Mouse (Mus musculus): ENCODE data around the gene Bcas1. TPM values are rescaled to one million over a fixed set of nuclear protein-coding genes. Genes with fewer than 3 reads are reported as not detected.

Bcas1 gene
- polyA plus RNA-seq, 1 experiment = 2.9 TPM

GRCm38 (mm10) chr2:170450933-170451332, 23.3 kb upstream of the Bcas1 start:
- no peak for TF ChIP-seq EP300 (IDR thresholded peaks at IDR 0.05; ENCODE audit: insufficient read depth, low read depth, low read length)
- TF ChIP-seq CTCF (IDR thresholded peaks at IDR 0.05; ENCODE audit: low read depth, low read length) = peak; percentile 81
- TF ChIP-seq POLR2A (IDR thresholded peaks at IDR 0.05; ENCODE audit: insufficient read depth, low read length) = no peak
- no peak overlapping the region for H3K9ac ChIP-seq (ENCODE audit: low read depth, poor library complexity, severe bottlenecking)
- H3K27me3 ChIP-seq (ENCODE audit: control insufficient read depth, insufficient read depth, low read length, poor library complexity, severe bottlenecking) = no peaks in the 10 kb centered on the region
- H3K27ac ChIP-seq (ENCODE audit: insufficient read depth, low read length) = no peak overlapping the region
- H3K4me1 ChIP-seq (ENCODE audit: control insufficient read depth, insufficient read depth, low read length) = no peaks in the 10 kb centered on the region
- H3K4me3 ChIP-seq (ENCODE audit: low read depth, low read length) = no peak overlapping the region
- no peaks in the 10 kb centered on the region for H3K36me3 ChIP-seq (ENCODE audit: control insufficient read depth, insufficient read depth, low read length, poor library complexity, severe bottlenecking)
- H3K9me3 ChIP-seq (replicated peaks; ENCODE audit: control insufficient read depth, insufficient read depth, low read length, poor library complexity, severe bottlenecking) = no peaks in the 10 kb centered on the region

GRCm38 (mm10) chr2:170447651-170448050, 20.0 kb upstream of the Bcas1 start:
- H3K27me3 ChIP-seq (ENCODE audit: control insufficient read depth, insufficient read depth, low read length, poor library complexity, severe bottlenecking) = no peaks in the 10 kb centered on the region
- TF ChIP-seq EP300 (IDR thresholded peaks at IDR 0.05; ENCODE audit: insufficient read depth, low read depth, low read length) (no peak), CTCF (IDR thresholded peaks at IDR 0.05; ENCODE audit: low read depth, low read length) (no peak), POLR2A (IDR thresholded peaks at IDR 0.05; ENCODE audit: insufficient read depth, low read length) (no peak)
- H3K9me3 ChIP-seq (replicated peaks; ENCODE audit: control insufficient read depth, insufficient read depth, low read length, poor library complexity, severe bottlenecking) = no peaks in the 10 kb centered on the region
- H3K27ac ChIP-seq (ENCODE audit: insufficient read depth, low read length) = no peak overlapping the region
- no peak overlapping the region for H3K4me3 ChIP-seq (ENCODE audit: low read depth, low read length)
- no peaks in the 10 kb centered on the region for H3K36me3 ChIP-seq (ENCODE audit: control insufficient read depth, insufficient read depth, low read length, poor library complexity, severe bottlenecking)
- H3K9ac ChIP-seq (ENCODE audit: low read depth, poor library complexity, severe bottlenecking) = no peak overlapping the region
- H3K4me1 ChIP-seq (ENCODE audit: control insufficient read depth, insufficient read depth, low read length) = no peaks in the 10 kb centered on the region

DNA sequence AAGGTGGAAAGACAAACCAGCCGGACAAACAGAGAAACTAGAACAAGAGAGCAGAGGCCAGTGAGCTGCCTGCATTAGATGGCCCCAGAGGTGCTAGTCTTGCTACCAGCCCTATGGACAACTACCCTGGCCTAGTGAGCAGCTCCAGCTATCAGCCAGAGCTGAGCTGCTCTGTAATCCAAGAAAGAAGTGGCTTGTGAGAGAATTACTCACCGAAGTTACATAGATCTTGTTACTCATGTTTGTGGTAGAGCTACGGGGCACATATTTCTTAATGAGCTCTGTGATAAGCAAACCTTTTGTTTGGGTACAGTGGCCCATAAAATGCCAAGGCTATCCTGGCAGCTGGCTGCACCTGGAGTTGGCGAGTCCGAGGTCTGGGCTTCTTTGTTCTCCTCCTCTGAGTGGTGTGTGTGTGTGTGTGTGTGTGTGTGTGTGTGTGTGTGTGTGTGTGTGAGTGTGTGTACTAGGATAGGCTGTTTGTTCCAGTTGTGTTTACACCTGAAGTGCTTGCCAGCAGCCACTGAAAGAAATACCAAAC, 19.3 kb upstream of the Bcas1 start:
- no peak overlapping the region for H3K4me3 ChIP-seq (ENCODE audit: low read depth, low read length)
- H3K27ac ChIP-seq (ENCODE audit: insufficient read depth, low read length) = no peak overlapping the region
- no peaks in the 10 kb centered on the region for H3K9me3 ChIP-seq (replicated peaks; ENCODE audit: control insufficient read depth, insufficient read depth, low read length, poor library complexity, severe bottlenecking)
- H3K4me1 ChIP-seq (ENCODE audit: control insufficient read depth, insufficient read depth, low read length) = no peaks in the 10 kb centered on the region
- H3K36me3 ChIP-seq (ENCODE audit: control insufficient read depth, insufficient read depth, low read length, poor library complexity, severe bottlenecking) = no peaks in the 10 kb centered on the region
- H3K27me3 ChIP-seq (ENCODE audit: control insufficient read depth, insufficient read depth, low read length, poor library complexity, severe bottlenecking) = no peaks in the 10 kb centered on the region
- no peak overlapping the region for H3K9ac ChIP-seq (ENCODE audit: low read depth, poor library complexity, severe bottlenecking)
- TF ChIP-seq EP300 (IDR thresholded peaks at IDR 0.05; ENCODE audit: insufficient read depth, low read depth, low read length) (no peak), CTCF (IDR thresholded peaks at IDR 0.05; ENCODE audit: low read depth, low read length) (no peak)

DNA sequence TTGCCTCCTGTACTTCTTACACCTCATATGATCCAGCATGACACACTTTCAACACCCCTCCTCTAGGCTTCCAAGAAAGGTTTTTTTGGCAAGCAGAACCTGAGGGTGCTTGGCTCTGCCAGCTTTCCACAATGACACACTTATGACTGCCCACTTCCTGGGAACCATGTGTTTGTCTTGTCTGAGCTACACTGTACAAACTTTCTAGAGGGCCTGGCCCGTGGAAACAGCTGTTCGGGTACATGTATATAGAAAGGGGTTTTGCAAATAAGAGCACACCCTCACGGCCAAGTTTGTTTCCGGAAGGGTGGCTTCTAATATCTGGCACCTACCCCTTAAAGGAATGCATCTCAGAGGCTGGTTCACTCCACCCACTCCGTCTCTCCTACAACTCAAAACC, 18.2 kb upstream of the Bcas1 start:
- H3K27me3 ChIP-seq (ENCODE audit: control insufficient read depth, insufficient read depth, low read length, poor library complexity, severe bottlenecking) = no peaks in the 10 kb centered on the region
- H3K36me3 ChIP-seq (ENCODE audit: control insufficient read depth, insufficient read depth, low read length, poor library complexity, severe bottlenecking) = no peaks in the 10 kb centered on the region
- H3K4me1 ChIP-seq (ENCODE audit: control insufficient read depth, insufficient read depth, low read length) = no peaks in the 10 kb centered on the region
- no peak overlapping the region for H3K9ac ChIP-seq (ENCODE audit: low read depth, poor library complexity, severe bottlenecking)
- no peak overlapping the region for H3K4me3 ChIP-seq (ENCODE audit: low read depth, low read length)
- no peak overlapping the region for H3K27ac ChIP-seq (ENCODE audit: insufficient read depth, low read length)
- H3K9me3 ChIP-seq (replicated peaks; ENCODE audit: control insufficient read depth, insufficient read depth, low read length, poor library complexity, severe bottlenecking) = no peaks in the 10 kb centered on the region
- TF ChIP-seq POLR2A (IDR thresholded peaks at IDR 0.05; ENCODE audit: insufficient read depth, low read length) (no peak), CTCF (IDR thresholded peaks at IDR 0.05; ENCODE audit: low read depth, low read length) (no peak), EP300 (IDR thresholded peaks at IDR 0.05; ENCODE audit: insufficient read depth, low read depth, low read length) (no peak)

GRCm38 (mm10) chr2:170442535-170442934, 14.9 kb upstream of the Bcas1 start:
- no peak overlapping the region for H3K27ac ChIP-seq (ENCODE audit: insufficient read depth, low read length)

DNA sequence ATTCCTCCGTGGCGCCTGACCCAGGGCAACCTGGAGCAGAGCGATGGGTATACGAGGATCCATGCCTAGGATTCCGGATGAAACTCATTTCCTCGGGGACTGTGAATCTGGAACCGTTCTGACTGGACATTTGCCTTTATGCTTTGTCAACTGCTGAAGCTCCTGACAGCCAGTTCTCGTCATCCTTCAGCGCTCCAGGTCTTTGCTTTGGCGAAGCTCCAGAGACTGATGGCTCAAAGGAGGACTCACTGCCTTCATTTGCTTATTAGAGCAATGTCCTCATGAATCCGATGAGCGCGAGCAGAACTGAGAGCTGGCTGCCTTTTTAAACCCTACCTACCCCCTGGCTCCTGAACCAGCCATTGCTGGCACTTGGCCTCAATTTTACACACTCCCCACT, 11.1 kb upstream of the Bcas1 start:
- TF ChIP-seq CTCF (IDR thresholded peaks at IDR 0.05; ENCODE audit: low read depth, low read length) = no peak
- TF ChIP-seq EP300 (IDR thresholded peaks at IDR 0.05; ENCODE audit: insufficient read depth, low read depth, low read length) = no peak
- no peak for TF ChIP-seq POLR2A (IDR thresholded peaks at IDR 0.05; ENCODE audit: insufficient read depth, low read length)
- H3K36me3 ChIP-seq (ENCODE audit: control insufficient read depth, insufficient read depth, low read length, poor library complexity, severe bottlenecking) = no peaks in the 10 kb centered on the region
- H3K9me3 ChIP-seq (replicated peaks; ENCODE audit: control insufficient read depth, insufficient read depth, low read length, poor library complexity, severe bottlenecking) = no peaks in the 10 kb centered on the region
- H3K27me3 ChIP-seq (ENCODE audit: control insufficient read depth, insufficient read depth, low read length, poor library complexity, severe bottlenecking) = no peaks in the 10 kb centered on the region
- no peak overlapping the region for H3K27ac ChIP-seq (ENCODE audit: insufficient read depth, low read length)
- no peaks in the 10 kb centered on the region for H3K4me1 ChIP-seq (ENCODE audit: control insufficient read depth, insufficient read depth, low read length)
- no peak overlapping the region for H3K9ac ChIP-seq (ENCODE audit: low read depth, poor library complexity, severe bottlenecking)
- H3K4me3 ChIP-seq (ENCODE audit: low read depth, low read length) = no peak overlapping the region

More at GRCm38 (mm10) chr2:170442535-170442934, 14.9 kb upstream of the Bcas1 start:
- Histone ChIP-seq H3K9me3 (replicated peaks; ENCODE audit: control insufficient read depth, insufficient read depth, low read length, poor library complexity, severe bottlenecking) (no peaks in the 10 kb centered on the region), H3K4me3 (ENCODE audit: low read depth, low read length) (no peak overlapping the region), H3K36me3 (ENCODE audit: control insufficient read depth, insufficient read depth, low read length, poor library complexity, severe bottlenecking) (no peaks in the 10 kb centered on the region), H3K9ac (ENCODE audit: low read depth, poor library complexity, severe bottlenecking) (no peak overlapping the region), H3K27me3 (ENCODE audit: control insufficient read depth, insufficient read depth, low read length, poor library complexity, severe bottlenecking) (no peaks in the 10 kb centered on the region), H3K4me1 (ENCODE audit: control insufficient read depth, insufficient read depth, low read length) (no peaks in the 10 kb centered on the region)
- TF ChIP-seq POLR2A (IDR thresholded peaks at IDR 0.05; ENCODE audit: insufficient read depth, low read length) (no peak), CTCF (IDR thresholded peaks at IDR 0.05; ENCODE audit: low read depth, low read length) (no peak), EP300 (IDR thresholded peaks at IDR 0.05; ENCODE audit: insufficient read depth, low read depth, low read length) (no peak)
